Mouse (Mus musculus) MEL (cell line): Measurements from ENCODE around the gene Ppil6. TPM values are rescaled to one million over a fixed set of nuclear protein-coding genes. Genes with fewer than 3 reads are reported as not detected.
A peak's percentile ranks its signal among the peaks of the same experiment; 100 is the strongest.

Experiments
- DNase-seq: peaks from one replicate; pipeline ENCODE4 v3.0.0; 2011; ENCODE audit warnings: low read depth, low spot score
- H3K27ac ChIP-seq: 2 replicates; pipeline ENCODE4 v1.5.1; 2012; ENCODE audit warnings: low read depth, mild to moderate bottlenecking, control low read depth, low read length, moderate library complexity; ENCODE audit not compliant: control insufficient read depth
- H3K27me3 ChIP-seq, 2 experiments: fragments of 150-350 bp in 1 of 2; sonication (generic) in 1 of 2; 2 replicates each; pipeline ENCODE4 v1.6.1; 2012; ENCODE audit warnings: low read length in 2 of 2, mild to moderate bottlenecking in 2 of 2, improper control_type of control experiment in 1 of 2, moderate library complexity in 1 of 2; ENCODE audit not compliant: insufficient read depth in 2 of 2, control insufficient read depth in 1 of 2
- H3K36me3 ChIP-seq, 2 experiments: 2 replicates each; pipeline ENCODE4 v1.6.1; 2012 to 2014; ENCODE audit warnings: low read length in 2 of 2, improper control_type of control experiment in 1 of 2, inconsistent platforms in 1 of 2, mild to moderate bottlenecking in 1 of 2; ENCODE audit not compliant: insufficient read depth in 2 of 2, control insufficient read depth in 1 of 2
- H3K4me1 ChIP-seq, 2 experiments: fragments of 150-350 bp in 1 of 2; sonication (generic) in 1 of 2; 2 replicates each; pipeline ENCODE4 v1.6.1; 2012; ENCODE audit warnings: low read length in 2 of 2, improper control_type of control experiment in 1 of 2, mild to moderate bottlenecking in 1 of 2; ENCODE audit not compliant: insufficient read depth in 2 of 2, control insufficient read depth in 1 of 2
- H3K4me3 ChIP-seq, 2 experiments: fragments of 150-350 bp in 1 of 2; sonication (generic) in 1 of 2; 2 replicates each; pipeline ENCODE4 v1.5.1; 2012; ENCODE audit warnings: low read depth in 2 of 2, low read length in 2 of 2, mild to moderate bottlenecking in 2 of 2, moderate library complexity in 2 of 2, control low read depth in 1 of 2, improper control_type of control experiment in 1 of 2; ENCODE audit not compliant: control insufficient read depth in 1 of 2, insufficient read depth in 1 of 2
- H3K79me2 ChIP-seq: 2 replicates; pipeline ENCODE4 v1.6.1; 2012; ENCODE audit warnings: mild to moderate bottlenecking, low read length, moderate library complexity; ENCODE audit not compliant: control insufficient read depth, poor library complexity, insufficient read depth
- H3K9ac ChIP-seq: 2 replicates; pipeline ENCODE4 v1.6.1; 2012; ENCODE audit warnings: low read depth, mild to moderate bottlenecking, control low read depth, low read length, moderate library complexity; ENCODE audit not compliant: control insufficient read depth, poor library complexity, severe bottlenecking
- H3K9me3 ChIP-seq: fragments of 150-350 bp; sonication (generic); replicated peaks from 2 replicates; pipeline ENCODE4 v1.6.1; 2012; ENCODE audit warnings: mild to moderate bottlenecking, low read length, improper control_type of control experiment, moderate library complexity; ENCODE audit not compliant: insufficient read depth
- BHLHE40 ChIP-seq: IDR thresholded peaks from 2 replicates; pipeline ENCODE4 v1.6.1; 2012; ENCODE audit warnings: low read depth, mild to moderate bottlenecking, inconsistent platforms, low read length, improper control_type of control experiment, borderline replicate concordance
- CHD1 ChIP-seq: IDR thresholded peaks from 2 replicates; pipeline ENCODE4 v1.6.1; 2012; ENCODE audit warnings: low read depth, mild to moderate bottlenecking, inconsistent platforms, low read length, improper control_type of control experiment
- CHD2 ChIP-seq: IDR thresholded peaks from 2 replicates; pipeline ENCODE4 v1.6.1; 2011; ENCODE audit warnings: low read length, improper control_type of control experiment
- CTCF ChIP-seq, 3 experiments: IDR thresholded peaks in 2 of 3; conservative IDR thresholded peaks in 1 of 3; 2 replicates each; pipeline ENCODE4 v1.5.1; 2011 to 2012; ENCODE audit warnings: low read length in 3 of 3, low read depth in 2 of 3, mild to moderate bottlenecking in 2 of 3, improper control_type of control experiment in 1 of 3, inconsistent platforms in 1 of 3, mixed read lengths in 1 of 3, moderate library complexity in 1 of 3; ENCODE audit not compliant: control insufficient read depth in 1 of 3, insufficient read depth in 1 of 3, poor library complexity in 1 of 3, severe bottlenecking in 1 of 3
- ELF1 ChIP-seq: IDR thresholded peaks from 2 replicates; pipeline ENCODE4 v1.6.1; 2014; ENCODE audit warnings: low read depth, mild to moderate bottlenecking, inconsistent platforms, low read length, improper control_type of control experiment, moderate library complexity
- EP300 ChIP-seq, 2 experiments: IDR thresholded peaks; 2 replicates each; pipeline ENCODE4 v1.6.1; 2011; ENCODE audit warnings: improper control_type of control experiment in 2 of 2, low read length in 2 of 2, low read depth in 1 of 2, mild to moderate bottlenecking in 1 of 2
- ETS1 ChIP-seq: IDR thresholded peaks from 2 replicates; pipeline ENCODE4 v1.6.1; 2012; ENCODE audit warnings: low read depth, mild to moderate bottlenecking, inconsistent platforms, low read length, improper control_type of control experiment, moderate library complexity
- GABPA ChIP-seq: IDR thresholded peaks from 2 replicates; pipeline ENCODE4 v1.6.1; 2012; ENCODE audit warnings: low read depth, mild to moderate bottlenecking, inconsistent platforms, low read length, improper control_type of control experiment, moderate library complexity
- GATA1 ChIP-seq: IDR thresholded peaks from 2 replicates; pipeline ENCODE4 v1.6.1; 2011; ENCODE audit warnings: low read depth, low read length, improper control_type of control experiment
- HCFC1 ChIP-seq: IDR thresholded peaks from 2 replicates; pipeline ENCODE4 v1.6.1; 2012; ENCODE audit warnings: low read depth, mild to moderate bottlenecking, inconsistent platforms, low read length, improper control_type of control experiment, moderate library complexity
- KAT2A ChIP-seq: conservative IDR thresholded peaks from 2 replicates; pipeline ENCODE4 v1.6.1; 2012; ENCODE audit warnings: low read depth, low read length, improper control_type of control experiment, inconsistent platforms
- MAFK ChIP-seq: IDR thresholded peaks from 2 replicates; pipeline ENCODE4 v1.6.1; 2011; ENCODE audit warnings: low read depth, mild to moderate bottlenecking, low read length, improper control_type of control experiment, borderline replicate concordance
- MAZ ChIP-seq: IDR thresholded peaks from 2 replicates; pipeline ENCODE4 v1.6.1; 2012; ENCODE audit warnings: low read depth, mild to moderate bottlenecking, inconsistent platforms, low read length, improper control_type of control experiment
- MEF2A ChIP-seq: IDR thresholded peaks from 2 replicates; pipeline ENCODE4 v1.6.1; 2014; ENCODE audit warnings: low read depth, mild to moderate bottlenecking, inconsistent platforms, low read length, improper control_type of control experiment; ENCODE audit not compliant: poor library complexity, insufficient replicate concordance, severe bottlenecking; ENCODE audit errors: extremely low read depth
- MXI1 ChIP-seq: IDR thresholded peaks from 2 replicates; pipeline ENCODE4 v1.6.1; 2011; ENCODE audit warnings: mild to moderate bottlenecking, low read depth, low read length, improper control_type of control experiment
- MYB ChIP-seq: IDR thresholded peaks from 2 replicates; pipeline ENCODE4 v1.6.1; 2011; ENCODE audit warnings: mild to moderate bottlenecking, low read depth, low read length, improper control_type of control experiment
- POLR2A ChIP-seq, 2 experiments: IDR thresholded peaks; 2 replicates each; pipeline ENCODE4 v1.6.1; 2011 to 2012; ENCODE audit warnings: low read length in 2 of 2, mild to moderate bottlenecking in 2 of 2, control low read depth in 1 of 2, improper control_type of control experiment in 1 of 2, low read depth in 1 of 2, moderate library complexity in 1 of 2; ENCODE audit not compliant: control insufficient read depth in 1 of 2, insufficient read depth in 1 of 2, poor library complexity in 1 of 2
- POLR2AphosphoS2 ChIP-seq: IDR thresholded peaks from 2 replicates; pipeline ENCODE4 v1.6.1; 2011; ENCODE audit warnings: low read length, improper control_type of control experiment
- POLR2AphosphoS5 ChIP-seq: IDR thresholded peaks from 2 replicates; pipeline ENCODE4 v1.6.1; 2012; ENCODE audit warnings: low read depth, borderline replicate concordance, mild to moderate bottlenecking, inconsistent platforms, low read length, moderate library complexity, mixed read lengths
- RCOR1 ChIP-seq: IDR thresholded peaks from 2 replicates; pipeline ENCODE4 v1.6.1; 2012; ENCODE audit warnings: low read depth, mild to moderate bottlenecking, inconsistent platforms, low read length, improper control_type of control experiment
- SIN3A ChIP-seq: IDR thresholded peaks from 2 replicates; pipeline ENCODE4 v1.6.1; 2012; ENCODE audit warnings: low read length, improper control_type of control experiment, inconsistent platforms
- TAL1 ChIP-seq: IDR thresholded peaks from 2 replicates; pipeline ENCODE4 v1.6.1; 2012; ENCODE audit warnings: mild to moderate bottlenecking, inconsistent platforms, low read length, moderate library complexity, mixed read lengths
- TBP ChIP-seq: IDR thresholded peaks from 2 replicates; pipeline ENCODE4 v1.8.0; 2011; ENCODE audit warnings: low read depth, low read length, improper control_type of control experiment
- TCF12 ChIP-seq: IDR thresholded peaks from 2 replicates; pipeline ENCODE4 v1.6.1; 2014; ENCODE audit warnings: low read depth, mild to moderate bottlenecking, inconsistent platforms, low read length, improper control_type of control experiment, moderate library complexity
- polyA plus RNA-seq, 2 experiments: library from polyadenylated mRNA; stranded (reverse) in 1 of 2; unstranded in 1 of 2; fragments of >175 nt in 1 of 2; fragments of >200 nt in 1 of 2; gene quantifications; 2 replicates each; pipeline versions ENCODE4 v1.2.1 to v1.2.4; 2012; ENCODE audit warnings: low replicate concordance in 2 of 2, low read depth in 1 of 2; ENCODE audit not compliant: insufficient read length in 2 of 2, insufficient read depth in 1 of 2, missing spikeins in 1 of 2
- total RNA-seq: library from RNA; depleted of rRNA; stranded (reverse); fragments of 300-350 nt; gene quantifications from 2 replicates; pipeline ENCODE4 v1.2.3, GENCODE M21; 2012

The Ppil6 gene
- total and polyA plus RNA-seq, 3 experiments = not detected

GRCm38 (mm10) chr10:41473782-41474468 is 16.3 kb upstream of the Ppil6 start:
- Histone ChIP-seq H3K9ac (no peak overlapping the region), H3K27me3 (no peaks in the 10 kb centered on the region), H3K79me2 (no peaks in the 10 kb centered on the region), H3K36me3 (peaks cover 0 to 29% of the 10 kb centered on the region in 2 experiments; a peak in 2 of 4 replicates), H3K4me3 (no peak overlapping the region), H3K27ac (peak overlapping the region; percentile 43), H3K4me1 (peaks cover 18 to 38% of the 10 kb centered on the region in 2 experiments), H3K9me3 (no peaks in the 10 kb centered on the region)
- TF ChIP-seq ETS1 (peak; percentile 97), POLR2A (IDR thresholded peaks at IDR 0.05; ENCODE audit: control insufficient read depth in 1 of 2, insufficient read depth in 1 of 2, low read depth in 1 of 2, low read length in 2 of 2, poor library complexity in 1 of 2) (no peak), GABPA (no peak), MAZ (peak; percentile 68; the same call in 1 of the 2 replicates), CHD2 (peak; percentile 34; the same call in 1 of the 2 replicates), MXI1 (peak; percentile 49; the same call in 1 of the 2 replicates), TAL1 (peak; percentile 77), MAFK (peak; percentile 76; the same call in 1 of the 2 replicates), KAT2A (no peak), SIN3A (peak; percentile 84), EP300 (IDR thresholded peaks at IDR 0.05; ENCODE audit: low read depth in 1 of 2, low read length in 2 of 2) (peak; percentile 90 to 95), ELF1 (no peak), RCOR1 (peak; percentile 97), TBP (peak; percentile 45; the same call in 1 of the 2 replicates), TCF12 (peak; percentile 90), MEF2A (peak; percentile 99), CTCF (IDR thresholded peaks at IDR 0.05 in 2 of 3, conservative IDR thresholded peaks at IDR 0.05 in 1 of 3; ENCODE audit: control insufficient read depth in 1 of 3, insufficient read depth in 1 of 3, low read depth in 2 of 3, low read length in 3 of 3, poor library complexity in 1 of 3, severe bottlenecking in 1 of 3) (no peak), CHD1 (no peak), MYB (no peak), HCFC1 (peak; percentile 54; the same call in 1 of the 2 replicates), BHLHE40 (peak; percentile 74), POLR2AphosphoS5 (no peak), POLR2AphosphoS2 (no peak), GATA1 (peak; percentile 93)
- peak; percentile 97 for DNase-seq
